Comparison of ENCODE assay signal across 8 mouse cellular contexts in the genomic region with DNA sequence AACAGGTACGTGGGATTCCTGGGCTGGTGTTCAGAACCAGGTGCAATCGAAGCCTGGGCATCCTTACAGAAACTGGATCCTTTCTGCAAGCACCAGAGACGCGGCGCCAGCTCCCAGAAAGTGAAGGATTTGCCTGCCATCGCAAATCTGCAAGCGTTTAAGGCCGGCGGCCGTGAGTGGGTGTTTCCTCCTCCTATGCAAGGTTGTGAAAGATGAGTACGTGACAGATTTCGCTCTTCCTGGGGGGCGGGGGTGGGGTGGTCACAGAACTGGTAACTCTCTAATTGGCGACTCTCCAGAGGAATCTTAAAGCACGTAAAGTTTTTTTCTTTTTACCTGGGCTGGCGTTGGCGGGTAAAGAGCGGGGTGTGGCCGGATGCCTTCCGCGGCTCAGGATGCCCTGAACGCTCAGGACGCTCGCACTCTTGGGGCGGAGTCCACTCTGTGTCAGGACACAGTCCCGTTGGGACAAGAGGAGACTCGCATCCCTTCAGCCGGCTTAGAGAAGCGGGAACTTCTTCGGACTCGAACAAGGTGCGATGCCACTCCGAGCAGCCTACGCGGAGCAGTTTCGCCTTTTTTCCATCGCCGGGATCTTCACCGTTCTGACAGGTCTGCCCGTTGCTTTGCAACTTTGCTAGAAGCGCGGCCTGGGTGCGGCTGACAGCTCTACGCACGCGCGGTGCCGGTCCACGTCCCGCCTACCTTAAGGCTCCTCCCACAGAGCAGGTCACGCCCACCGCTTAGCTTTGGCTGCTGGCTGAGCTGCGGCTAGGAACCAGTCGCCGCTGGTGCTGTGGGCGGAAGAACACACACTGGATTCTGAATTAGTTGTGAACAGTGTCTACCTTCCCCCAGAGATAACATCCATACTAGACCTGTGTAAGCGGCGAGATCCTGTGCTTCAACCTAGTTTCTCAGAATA.
DNase-seq lines count a peak whose midpoint lies in the region; ATAC-seq and TF ChIP-seq lines count a peak whose summit lies in the region.

No protein-coding gene starts in this region.

- peaks cover 0 to 10% of the 10 kb centered on the region in 2 experiments; a peak in 2 of 4 replicates for H3K36me3 ChIP-seq in MEL (ENCODE audit: control insufficient read depth in 1 of 2, insufficient read depth in 2 of 2, low read length in 2 of 2)
- H3K36me3 ChIP-seq in lung, postnatal 0 days (ENCODE audit: insufficient read depth, low read length) = no peaks in the 10 kb centered on the region

- peak; percentile 84 to 92 for ATAC-seq in hematopoietic stem cell, adult 5-6 weeks (replicated peaks in 1 of 2; ENCODE audit: insufficient read depth in 1 of 2, low FRiP score in 2 of 2, low TSS enrichment in 1 of 2, low read depth in 1 of 2, poor library complexity in 2 of 2, severe bottlenecking in 2 of 2)
- ATAC-seq in lung, postnatal 0 days = peak; percentile 96

- no peak; a peak in 2 of 4 replicates for TF ChIP-seq EP300 in MEL (IDR thresholded peaks at IDR 0.05; ENCODE audit: low read depth in 1 of 2, low read length in 2 of 2)
- TF ChIP-seq EP300 in lung, postnatal 0 days (IDR thresholded peaks at IDR 0.05) = no peak

- H3K27ac ChIP-seq in MEL (ENCODE audit: control insufficient read depth, low read depth, low read length) = peak overlapping the region; percentile 42
- H3K27ac ChIP-seq in lung, postnatal 0 days (ENCODE audit: low read length) = peak overlapping the region; percentile 39

- peak overlapping the region; percentile 61 to 84 for H3K4me3 ChIP-seq in MEL (ENCODE audit: control insufficient read depth in 1 of 2, insufficient read depth in 1 of 2, low read depth in 2 of 2, low read length in 2 of 2)
- peak overlapping the region; percentile 71 for H3K4me3 ChIP-seq in lung, postnatal 0 days (ENCODE audit: low read depth, low read length)

- TF ChIP-seq RAD21 in MEL (IDR thresholded peaks at IDR 0.05; ENCODE audit: low read depth, low read length) = no peak

- no peaks in the 10 kb centered on the region for H3K27me3 ChIP-seq in MEL (ENCODE audit: control insufficient read depth in 1 of 2, insufficient read depth in 2 of 2, low read length in 2 of 2)
- no peaks in the 10 kb centered on the region for H3K27me3 ChIP-seq in lung, postnatal 0 days (replicated peaks; ENCODE audit: insufficient read depth, low read length)

- no peaks in the 10 kb centered on the region for H3K9me3 ChIP-seq in MEL (replicated peaks; ENCODE audit: insufficient read depth, low read length)
- no peaks in the 10 kb centered on the region for H3K9me3 ChIP-seq in lung, postnatal 0 days (ENCODE audit: low read length)

- WGBS in lung, postnatal 0 days = 1% methylated on average over 58 of the region's 58 CpGs

- DNase-seq in MEL (ENCODE audit: low read depth, low spot score) = peak; percentile 97
- peak; percentile 79 for DNase-seq in cerebellum, adult 8-10 months
- DNase-seq in forelimb bud, embryonic 11.5 days (ENCODE audit: low read depth, low spot score) = peak; percentile 84
- peak; percentile 90 for DNase-seq in layer of hippocampus, adult 9-11 months
- peak; percentile 97 for DNase-seq in lung, postnatal 0 days (ENCODE audit: low spot score)
- peak; percentile 84 for DNase-seq in ovary, postnatal 14 days (ENCODE audit: low spot score)
- DNase-seq in thymus, postnatal 14 days = peak; percentile 95

- H3K9ac ChIP-seq in MEL (ENCODE audit: control insufficient read depth, low read depth, low read length, poor library complexity, severe bottlenecking) = peak overlapping the region; percentile 59
- H3K9ac ChIP-seq in lung, postnatal 0 days (replicated peaks; ENCODE audit: low read depth) = peak overlapping the region; percentile 54

- H3K4me1 ChIP-seq in MEL (ENCODE audit: control insufficient read depth in 1 of 2, insufficient read depth in 2 of 2, low read length in 2 of 2) = peaks cover 0 to 8% of the 10 kb centered on the region in 2 experiments
- peaks cover 7% of the 10 kb centered on the region; the same call in 1 of the 2 replicates for H3K4me1 ChIP-seq in lung, postnatal 0 days (ENCODE audit: insufficient read depth, low read depth, low read length)

- TF ChIP-seq POLR2A in MEL (IDR thresholded peaks at IDR 0.05; ENCODE audit: control insufficient read depth in 1 of 2, insufficient read depth in 1 of 2, low read depth in 1 of 2, low read length in 2 of 2, poor library complexity in 1 of 2) = peak; percentile 46 to 93; a peak in 3 of 4 replicates

- no peaks in the 10 kb centered on the region for H3K79me2 ChIP-seq in MEL (ENCODE audit: control insufficient read depth, insufficient read depth, low read length, poor library complexity)

- peak overlapping the region; percentile 78 for H3K4me2 ChIP-seq in lung, postnatal 0 days (replicated peaks; ENCODE audit: low read depth, low read length)

- TF ChIP-seq CTCF in MEL (IDR thresholded peaks at IDR 0.05 in 2 of 3, conservative IDR thresholded peaks at IDR 0.05 in 1 of 3; ENCODE audit: control insufficient read depth in 1 of 3, insufficient read depth in 1 of 3, low read depth in 2 of 3, low read length in 3 of 3, poor library complexity in 1 of 3, severe bottlenecking in 1 of 3) = no peak
- no peak for TF ChIP-seq CTCF in lung, postnatal 0 days (IDR thresholded peaks at IDR 0.05)

TF ChIP-seq in MEL, 35 proteins besides CTCF, POLR2A, EP300 and RAD21:
- TF ChIP-seq HCFC1 (IDR thresholded peaks at IDR 0.05; ENCODE audit: low read depth, low read length) = peak; percentile 43; the same call in 1 of the 2 replicates
- no peak for TF ChIP-seq MYC (IDR thresholded peaks at IDR 0.05; ENCODE audit: low read depth, low read length)
- no peak; the same call in none of the 2 replicates for TF ChIP-seq RCOR1 (IDR thresholded peaks at IDR 0.05; ENCODE audit: low read depth, low read length)
- TF ChIP-seq MAZ (IDR thresholded peaks at IDR 0.05; ENCODE audit: low read depth, low read length) = no peak
- TF ChIP-seq ZMIZ1 (IDR thresholded peaks at IDR 0.05; ENCODE audit: low read depth, low read length) = peak; percentile 58
- no peak for TF ChIP-seq SMC3 (IDR thresholded peaks at IDR 0.05; ENCODE audit: low read depth, low read length)
- peak; percentile 25; the same call in 1 of the 2 replicates for TF ChIP-seq ELF1 (IDR thresholded peaks at IDR 0.05; ENCODE audit: low read depth, low read length)
- TF ChIP-seq MYB (IDR thresholded peaks at IDR 0.05; ENCODE audit: low read depth, low read length) = no peak
- peak; percentile 68 for TF ChIP-seq NELFE (IDR thresholded peaks at IDR 0.05; ENCODE audit: low read depth, low read length)
- TF ChIP-seq CHD2 (IDR thresholded peaks at IDR 0.05; ENCODE audit: low read length) = no peak
- TF ChIP-seq ZNF384 (IDR thresholded peaks at IDR 0.05; ENCODE audit: low read depth, low read length) = no peak
- TF ChIP-seq MAX (IDR thresholded peaks at IDR 0.05; ENCODE audit: low read length) = no peak
- TF ChIP-seq GABPA (IDR thresholded peaks at IDR 0.05; ENCODE audit: low read depth, low read length) = no peak
- TF ChIP-seq UBTF (IDR thresholded peaks at IDR 0.05; ENCODE audit: borderline replicate concordance, insufficient read depth, low read depth, low read length) = no peak
- peak; percentile 79 for TF ChIP-seq SIN3A (IDR thresholded peaks at IDR 0.05; ENCODE audit: low read length)
- TF ChIP-seq MEF2A (IDR thresholded peaks at IDR 0.05; ENCODE audit: extremely low read depth, insufficient replicate concordance, low read depth, low read length, poor library complexity, severe bottlenecking) = no peak
- no peak for TF ChIP-seq USF2 (IDR thresholded peaks at IDR 0.05; ENCODE audit: borderline replicate concordance in 1 of 2, insufficient read depth in 1 of 2, low read depth in 1 of 2, low read length in 2 of 2)
- peak; percentile 45; the same call in 1 of the 2 replicates for TF ChIP-seq E2F4 (IDR thresholded peaks at IDR 0.05; ENCODE audit: borderline replicate concordance, low read depth, low read length)
- TF ChIP-seq TAL1 (IDR thresholded peaks at IDR 0.05; ENCODE audit: low read length) = no peak
- peak; percentile 56; the same call in 1 of the 2 replicates for TF ChIP-seq GATA1 (IDR thresholded peaks at IDR 0.05; ENCODE audit: low read depth, low read length)
- no peak for TF ChIP-seq MXI1 (IDR thresholded peaks at IDR 0.05; ENCODE audit: low read depth, low read length)
- TF ChIP-seq ZKSCAN1 (IDR thresholded peaks at IDR 0.05; ENCODE audit: low read depth, low read length) = no peak
- TF ChIP-seq KAT2A (conservative IDR thresholded peaks at IDR 0.05; ENCODE audit: low read depth, low read length) = peak; percentile 52; the same call in 1 of the 2 replicates
- peak; percentile 66; the same call in 1 of the 2 replicates for TF ChIP-seq POLR2AphosphoS2 (IDR thresholded peaks at IDR 0.05; ENCODE audit: low read length)
- no peak for TF ChIP-seq CHD1 (IDR thresholded peaks at IDR 0.05; ENCODE audit: low read depth, low read length)
- TF ChIP-seq USF1 (IDR thresholded peaks at IDR 0.05; ENCODE audit: low read depth, low read length) = no peak
- no peak for TF ChIP-seq ETS1 (IDR thresholded peaks at IDR 0.05; ENCODE audit: low read depth, low read length)
- peak; percentile 32; the same call in 1 of the 2 replicates for TF ChIP-seq TCF12 (IDR thresholded peaks at IDR 0.05; ENCODE audit: low read depth, low read length)
- TF ChIP-seq POLR2AphosphoS5 (IDR thresholded peaks at IDR 0.05; ENCODE audit: borderline replicate concordance, low read depth, low read length) = 0 out of 2 replicates have a peak, but pooled peaks have one; percentile 47
- no peak for TF ChIP-seq BHLHE40 (IDR thresholded peaks at IDR 0.05; ENCODE audit: borderline replicate concordance, low read depth, low read length)
- TF ChIP-seq TBP (IDR thresholded peaks at IDR 0.05; ENCODE audit: low read depth, low read length) = peak; percentile 83
- no peak for TF ChIP-seq MAFK (IDR thresholded peaks at IDR 0.05; ENCODE audit: borderline replicate concordance, low read depth, low read length)
- no peak for TF ChIP-seq ZC3H11A (IDR thresholded peaks at IDR 0.05; ENCODE audit: low read depth, low read length)
- TF ChIP-seq NRF1 (IDR thresholded peaks at IDR 0.05; ENCODE audit: insufficient read depth, low read depth, low read length, poor library complexity, severe bottlenecking) = peak; percentile 91
- TF ChIP-seq JUND (IDR thresholded peaks at IDR 0.05; ENCODE audit: low read depth, low read length) = no peak
TF ChIP-seq in MEL: peak in this region for 13.

Comparison
In these comparisons a context has a peak if more than half of its experiments do, and no peak if none do; other contexts are left out.
1. Peak in every context shown above with its lines: DNase-seq, ATAC-seq, H3K4me3 ChIP-seq and H3K27ac ChIP-seq.